Mouse (Mus musculus) myocyte (in vitro differentiated cells): Measurements from ENCODE around the gene Rps6kl1. TPM values are rescaled to one million over a fixed set of nuclear protein-coding genes. Genes with fewer than 3 reads are reported as not detected.

Source experiments
- H3K27me3 ChIP-seq: one replicate; pipeline ENCODE4 v1.6.1; 2011; ENCODE audit not compliant: control insufficient read depth, insufficient read depth, insufficient read length
- H3K36me3 ChIP-seq: one replicate; pipeline ENCODE4 v1.6.1; 2011; ENCODE audit not compliant: control insufficient read depth, insufficient read depth
- H3K4me2 ChIP-seq: one replicate; pipeline ENCODE4 v1.6.1; 2011; ENCODE audit warnings: low read depth, control low read depth
- H3K4me3 ChIP-seq: one replicate; pipeline ENCODE4 v1.5.1; 2011; ENCODE audit warnings: mild to moderate bottlenecking, control low read depth, moderate library complexity
- H3K79me2 ChIP-seq: one replicate; pipeline ENCODE4 v1.6.1; 2011; ENCODE audit not compliant: control insufficient read depth, insufficient read depth
- H3ac ChIP-seq: one replicate; pipeline ENCODE4 v1.6.1; 2011; ENCODE audit not compliant: control insufficient read depth, insufficient read length
- CEBPB ChIP-seq: IDR thresholded peaks from 2 replicates; pipeline ENCODE4 v1.6.1; 2011; ENCODE audit warnings: mild to moderate bottlenecking, moderate library complexity; ENCODE audit not compliant: poor library complexity, insufficient read depth, severe bottlenecking
- E2F4 ChIP-seq: IDR thresholded peaks from one replicate; pipeline ENCODE4 v1.6.1; 2011; ENCODE audit warnings: mild to moderate bottlenecking, control low read depth, moderate library complexity; ENCODE audit not compliant: insufficient read depth
- MAX ChIP-seq: IDR thresholded peaks from one replicate; pipeline ENCODE4 v1.6.1; 2011; ENCODE audit warnings: low read depth, mild to moderate bottlenecking, control low read depth
- MYOD1 ChIP-seq, 3 experiments: IDR thresholded peaks; one replicate each; pipeline ENCODE4 v1.6.1; 2011; ENCODE audit warnings: control low read depth in 2 of 3, low read depth in 2 of 3, mild to moderate bottlenecking in 2 of 3, moderate library complexity in 1 of 3; ENCODE audit not compliant: insufficient read length in 2 of 3, control insufficient read depth in 1 of 3
- MYOG ChIP-seq, 3 experiments: IDR thresholded peaks; one replicate each; pipeline ENCODE4 v1.6.1; 2011; ENCODE audit warnings: control low read depth in 2 of 3, low read depth in 2 of 3, mild to moderate bottlenecking in 2 of 3; ENCODE audit not compliant: insufficient read length in 2 of 3, control insufficient read depth in 1 of 3, insufficient read depth in 1 of 3
- POLR2A ChIP-seq: IDR thresholded peaks from one replicate; pipeline ENCODE4 v1.6.1; 2011; ENCODE audit warnings: low read depth, mild to moderate bottlenecking, control low read depth, moderate library complexity; ENCODE audit not compliant: insufficient read length
- POLR2AphosphoS2 ChIP-seq: IDR thresholded peaks from one replicate; pipeline ENCODE4 v1.6.1; 2011; ENCODE audit warnings: low read depth, control low read depth; ENCODE audit not compliant: insufficient read length
- REST ChIP-seq: IDR thresholded peaks from one replicate; pipeline ENCODE4 v1.6.1; 2011; ENCODE audit warnings: mild to moderate bottlenecking, control low read depth, moderate library complexity; ENCODE audit not compliant: insufficient read depth, insufficient read length
- SRF ChIP-seq: IDR thresholded peaks from one replicate; pipeline ENCODE4 v1.6.1; 2011; ENCODE audit warnings: low read depth; ENCODE audit not compliant: control insufficient read depth, insufficient read length
- TCF12 ChIP-seq: IDR thresholded peaks from one replicate; pipeline ENCODE4 v1.6.1; 2011; ENCODE audit warnings: mild to moderate bottlenecking, control low read depth; ENCODE audit not compliant: poor library complexity, insufficient read depth, severe bottlenecking
- TCF3 ChIP-seq: IDR thresholded peaks from one replicate; pipeline ENCODE4 v1.6.1; 2011; ENCODE audit warnings: low read depth, control low read depth; ENCODE audit not compliant: insufficient read length
- USF1 ChIP-seq: IDR thresholded peaks from one replicate; pipeline ENCODE4 v1.6.1; 2011; ENCODE audit warnings: low read depth, mild to moderate bottlenecking, control low read depth, moderate library complexity
- polyA plus RNA-seq: library from polyadenylated mRNA; unstranded; fragments of >200 nt; fragmentation: generic; extraction: Trizol; gene quantifications from one replicate; pipeline ENCODE4 v1.2.1, GENCODE M21; 2012; ENCODE audit warnings: missing spikeins

The Rps6kl1 gene
- polyA plus RNA-seq, 1 experiment = 0.53 TPM

DNA sequence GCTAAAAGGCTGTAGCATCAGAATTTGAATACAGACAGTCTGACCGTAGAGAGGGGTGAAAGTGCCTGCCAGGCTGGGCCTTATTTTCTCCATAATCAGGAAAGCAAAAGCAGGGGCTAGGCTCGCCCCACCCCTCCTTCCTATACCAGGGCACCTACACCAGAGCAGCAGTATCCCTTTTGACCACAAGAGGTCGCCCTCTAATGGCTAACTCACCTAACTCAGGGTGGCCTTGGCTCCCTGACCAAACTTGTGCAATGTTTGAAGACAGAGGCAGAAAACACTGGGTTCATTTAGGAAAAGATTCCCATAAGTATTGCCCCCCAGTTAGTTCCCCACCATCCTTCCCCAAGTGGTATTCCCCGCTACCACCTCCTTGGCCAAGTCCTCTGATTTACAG is 8.3 kb downstream of the Rps6kl1 start:
- Histone ChIP-seq H3K27me3 (no peaks in the 10 kb centered on the region), H3K36me3 (no peaks in the 10 kb centered on the region), H3K4me2 (no peak overlapping the region), H3K4me3 (no peak overlapping the region), H3K79me2 (no peaks in the 10 kb centered on the region), H3ac (no peak overlapping the region)
- no peak for TF ChIP-seq E2F4
- peak; percentile 58; the same call in 1 of the 2 replicates for TF ChIP-seq CEBPB

DNA sequence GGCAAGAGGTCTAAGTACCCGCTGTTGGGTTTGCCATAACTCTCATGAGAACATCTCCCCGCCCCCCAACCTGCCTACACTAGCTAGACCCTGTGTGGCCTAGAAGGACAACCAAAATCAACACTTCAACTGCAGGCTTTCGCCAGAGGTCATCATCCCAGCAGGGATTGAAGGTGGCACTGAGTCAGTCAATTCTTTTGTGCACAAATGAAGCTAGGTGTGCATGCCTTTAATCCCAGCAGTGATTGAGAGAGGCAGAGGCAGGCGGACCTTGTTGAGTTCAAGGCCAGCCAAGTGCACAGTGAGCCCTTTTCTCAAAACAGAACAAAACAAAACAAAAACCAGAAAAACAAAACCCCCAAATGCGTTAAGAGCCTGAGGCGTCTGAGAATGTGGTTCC is 10.0 kb downstream of the Rps6kl1 start:
- no peaks in the 10 kb centered on the region for H3K27me3 ChIP-seq
- H3ac ChIP-seq = no peak overlapping the region
- H3K79me2 ChIP-seq = no peaks in the 10 kb centered on the region
- H3K4me3 ChIP-seq = no peak overlapping the region
- TF ChIP-seq TCF3 (no peak), MYOG (IDR thresholded peaks at IDR 0.05; ENCODE audit: control insufficient read depth in 1 of 3, insufficient read depth in 1 of 3, insufficient read length in 2 of 3, low read depth in 2 of 3) (no peak), USF1 (no peak), SRF (no peak), POLR2AphosphoS2 (no peak), POLR2A (no peak), CEBPB (no peak), REST (no peak), MAX (no peak), TCF12 (no peak), E2F4 (no peak), MYOD1 (IDR thresholded peaks at IDR 0.05; ENCODE audit: control insufficient read depth in 1 of 3, insufficient read length in 2 of 3, low read depth in 2 of 3) (no peak)
- no peak overlapping the region for H3K4me2 ChIP-seq
- no peaks in the 10 kb centered on the region for H3K36me3 ChIP-seq

DNA sequence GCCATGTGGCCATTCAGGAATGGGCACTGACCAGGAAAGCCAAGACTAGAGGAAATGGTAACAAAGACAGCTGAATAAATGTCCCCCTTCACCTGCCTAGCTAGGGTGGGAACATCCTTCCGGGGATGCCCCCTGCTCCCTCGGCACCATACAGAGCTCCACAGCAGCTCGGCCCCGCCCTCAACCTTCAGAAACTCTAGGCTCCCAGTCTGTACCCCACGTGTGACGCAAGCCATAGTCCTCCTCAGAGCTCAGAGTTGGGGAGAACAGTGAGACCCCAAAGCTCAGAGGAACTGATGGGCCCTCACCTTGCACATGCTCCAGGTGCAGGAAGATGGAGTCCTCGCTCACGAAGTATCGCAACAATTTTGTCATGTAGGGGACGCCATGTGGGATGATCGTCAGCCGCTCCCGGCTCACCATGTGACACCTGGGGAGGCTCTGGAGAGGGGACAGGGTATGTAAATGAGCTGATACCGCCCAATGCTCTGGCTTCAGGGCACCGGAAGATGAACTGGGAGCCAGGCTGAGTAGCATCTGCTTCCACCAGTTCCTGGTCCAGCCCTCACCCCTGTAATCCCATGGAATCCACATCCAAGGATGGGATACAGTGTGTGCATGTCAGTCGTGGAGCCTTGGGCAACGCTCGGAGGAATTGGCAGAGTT is 10.9 kb downstream of the Rps6kl1 start:
- no peak for TF ChIP-seq POLR2A
- TF ChIP-seq TCF12 = no peak
- no peak for TF ChIP-seq SRF
- TF ChIP-seq REST = no peak
- TF ChIP-seq POLR2AphosphoS2 = no peak
- TF ChIP-seq MAX = no peak
- no peak for TF ChIP-seq CEBPB
- TF ChIP-seq MYOD1 (IDR thresholded peaks at IDR 0.05; ENCODE audit: control insufficient read depth in 1 of 3, insufficient read length in 2 of 3, low read depth in 2 of 3) = no peak
- no peak for TF ChIP-seq E2F4
- no peak for TF ChIP-seq TCF3
- no peak for TF ChIP-seq USF1
- no peak for TF ChIP-seq MYOG (IDR thresholded peaks at IDR 0.05; ENCODE audit: control insufficient read depth in 1 of 3, insufficient read depth in 1 of 3, insufficient read length in 2 of 3, low read depth in 2 of 3)
- H3K79me2 ChIP-seq = no peaks in the 10 kb centered on the region
- no peaks in the 10 kb centered on the region for H3K27me3 ChIP-seq
- H3K4me3 ChIP-seq = no peak overlapping the region
- no peaks in the 10 kb centered on the region for H3K36me3 ChIP-seq
- no peak overlapping the region for H3K4me2 ChIP-seq
- H3ac ChIP-seq = no peak overlapping the region

DNA sequence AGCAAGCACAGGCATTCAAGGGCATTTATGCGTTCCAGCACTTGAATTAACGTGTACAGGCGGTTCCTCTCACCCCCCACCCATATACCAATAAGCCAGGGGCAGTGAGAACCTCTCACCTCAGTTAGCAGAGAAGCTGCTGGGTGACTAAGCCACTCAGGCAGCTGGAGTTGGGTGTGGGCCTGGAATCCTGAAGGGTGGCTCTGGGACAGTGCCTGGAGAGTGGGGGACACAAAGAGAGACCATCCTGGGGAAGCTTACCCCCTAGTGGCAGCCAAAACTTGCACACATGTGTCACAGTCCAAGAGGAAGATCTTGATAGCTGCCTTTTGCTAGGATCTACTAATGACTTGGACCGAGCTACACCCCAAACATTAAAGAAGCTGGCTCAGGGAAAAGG is 14.4 kb downstream of the Rps6kl1 start:
- Histone ChIP-seq H3K79me2 (no peaks in the 10 kb centered on the region), H3K36me3 (peaks cover 24% of the 10 kb centered on the region)
- TF ChIP-seq MYOD1 (IDR thresholded peaks at IDR 0.05; ENCODE audit: control insufficient read depth in 1 of 3, insufficient read length in 2 of 3, low read depth in 2 of 3) (peak in 1 of 3 experiments; percentile 14), MYOG (IDR thresholded peaks at IDR 0.05; ENCODE audit: control insufficient read depth in 1 of 3, insufficient read depth in 1 of 3, insufficient read length in 2 of 3, low read depth in 2 of 3) (peak in 1 of 3 experiments; percentile 52), POLR2AphosphoS2 (peak; percentile 74), TCF12 (no peak)

DNA sequence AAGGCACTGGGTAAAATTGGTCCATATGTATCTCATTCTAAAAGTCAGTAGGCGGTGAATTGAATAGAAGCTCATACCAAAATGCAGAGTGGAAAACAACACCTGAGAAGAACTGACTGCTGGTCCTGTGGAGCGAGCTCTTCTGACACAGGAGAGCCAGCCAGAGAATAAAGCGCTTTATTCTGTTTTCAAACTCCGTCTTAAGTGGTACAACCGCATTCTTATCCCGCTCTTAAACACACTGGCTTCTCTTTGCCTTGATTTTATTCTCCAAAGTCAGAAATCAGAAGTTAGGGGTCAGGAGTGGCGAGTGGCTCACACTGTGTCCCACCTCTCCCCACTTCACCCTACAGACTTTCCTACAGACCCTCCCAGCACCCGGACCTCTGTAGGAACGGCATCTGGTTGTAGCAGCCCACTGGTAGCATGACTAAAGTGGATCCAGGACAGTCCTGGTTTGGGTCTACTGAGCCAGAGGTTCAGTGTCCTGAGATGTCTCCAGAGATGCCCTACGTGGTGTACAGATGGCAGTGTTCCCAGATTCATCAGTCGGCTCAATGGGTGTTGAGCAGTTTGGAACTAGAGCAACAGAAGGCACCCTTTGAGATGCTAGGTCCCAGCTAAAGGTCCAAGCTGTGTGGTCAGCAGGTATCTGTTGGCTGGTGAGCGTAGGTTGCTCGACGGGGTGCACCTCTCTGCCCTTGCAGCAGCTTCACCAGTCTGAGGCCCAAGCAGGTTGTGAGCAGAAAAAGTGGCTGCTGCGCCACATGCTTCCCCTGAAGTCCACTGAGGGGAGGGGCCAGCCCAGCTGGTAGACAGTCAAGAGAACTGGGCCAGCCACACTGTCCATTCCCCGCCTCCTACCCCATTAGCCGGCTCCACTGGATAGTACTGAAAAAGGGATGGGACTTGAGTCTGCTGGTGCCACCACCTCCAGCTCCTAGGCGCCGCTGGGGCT is 15.3 kb downstream of the Rps6kl1 start:
- peaks cover 27% of the 10 kb centered on the region for H3K36me3 ChIP-seq
- H3K4me3 ChIP-seq = no peak overlapping the region
- no peaks in the 10 kb centered on the region for H3K79me2 ChIP-seq
- H3K4me2 ChIP-seq = peak overlapping the region; percentile 42
- H3ac ChIP-seq = no peak overlapping the region
- no peaks in the 10 kb centered on the region for H3K27me3 ChIP-seq
- TF ChIP-seq POLR2AphosphoS2 (peak; percentile 67), USF1 (no peak)

More for the DNA sequence above, 14.4 kb downstream of the Rps6kl1 start:
- Histone ChIP-seq H3ac (no peak overlapping the region), H3K4me3 (no peak overlapping the region), H3K27me3 (no peaks in the 10 kb centered on the region), H3K4me2 (peak overlapping the region; percentile 42)
